Mouse (Mus musculus) T-helper 17 cell (primary cell): Measurements from ENCODE around the gene Rrp7a.

ENCODE experiments used
- in situ Hi-C, 2 experiments: fragments of 300-600 bp; cut with MboI, MseI; formaldehyde crosslinking; loops; 1 replicate in 1 of 2; 2 replicates in 1 of 2; pipeline ENCODE4 v1.15.1; 2025; ENCODE audit warnings: high pct_unique_total_duplicates in 2 of 2

Gene Rrp7a

DNA sequence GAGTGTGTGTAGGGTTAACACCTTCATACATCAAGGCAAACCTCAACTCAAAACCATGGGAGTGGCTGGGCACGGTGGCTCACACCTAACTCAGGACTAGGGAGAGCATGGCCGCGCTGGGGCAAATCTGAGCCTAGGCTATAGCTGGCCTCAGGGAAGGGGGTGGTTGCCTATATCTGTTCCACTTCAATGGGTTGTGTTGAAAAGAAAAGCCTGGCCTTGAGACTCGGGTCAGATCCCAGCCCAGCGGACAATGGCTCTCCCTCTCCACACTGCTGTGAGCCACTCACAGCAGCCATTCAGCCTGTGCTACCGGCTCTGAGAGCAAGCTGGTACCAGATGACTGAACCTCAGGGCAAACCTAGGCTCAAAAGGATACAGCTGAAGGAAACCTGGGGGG lies 7.5 kb downstream of the Rrp7a start:
- in situ Hi-C loops: loop anchor here in 1 of 2 experiments (25.0 kb wide), 2 partner anchors 1072 to 1253 kb away; partner anchors contain the start of genes Aco2, Phf5a, Samm50 and Tob2

DNA sequence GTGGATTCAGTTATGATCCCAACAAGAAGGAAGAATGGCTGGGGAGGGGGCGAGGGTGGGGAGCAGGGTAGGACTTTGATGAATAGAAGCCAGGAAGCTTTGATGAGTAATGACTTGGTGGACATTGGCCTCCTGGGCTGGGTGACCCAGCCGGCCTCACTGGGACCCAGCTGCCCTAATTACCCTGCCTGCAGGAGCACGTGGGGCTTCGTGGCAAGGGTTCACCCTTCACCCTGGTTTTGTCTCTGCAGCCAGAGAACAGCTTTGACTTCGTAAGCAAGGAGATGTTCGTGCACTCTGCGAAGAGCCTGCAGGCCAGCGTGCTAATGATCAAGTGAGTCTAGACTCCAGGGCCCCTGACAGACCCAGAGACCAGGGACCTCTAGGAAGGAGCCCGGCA lies 8.5 kb downstream of the Rrp7a start:
- in situ Hi-C loops: loop anchor here in 1 of 2 experiments (25.0 kb wide), 2 partner anchors 1073 to 1252 kb away; partner anchors contain the start of genes Aco2, Phf5a, Samm50 and Tob2

GRCm38 (mm10) chr15:83112898-83113297 lies 9.7 kb downstream of the Rrp7a start:
- in situ Hi-C loops: loop anchor here in 1 of 2 experiments (25.0 kb wide), 2 partner anchors 1074 to 1251 kb away; partner anchors contain the start of genes Aco2, Phf5a, Samm50 and Tob2

DNA sequence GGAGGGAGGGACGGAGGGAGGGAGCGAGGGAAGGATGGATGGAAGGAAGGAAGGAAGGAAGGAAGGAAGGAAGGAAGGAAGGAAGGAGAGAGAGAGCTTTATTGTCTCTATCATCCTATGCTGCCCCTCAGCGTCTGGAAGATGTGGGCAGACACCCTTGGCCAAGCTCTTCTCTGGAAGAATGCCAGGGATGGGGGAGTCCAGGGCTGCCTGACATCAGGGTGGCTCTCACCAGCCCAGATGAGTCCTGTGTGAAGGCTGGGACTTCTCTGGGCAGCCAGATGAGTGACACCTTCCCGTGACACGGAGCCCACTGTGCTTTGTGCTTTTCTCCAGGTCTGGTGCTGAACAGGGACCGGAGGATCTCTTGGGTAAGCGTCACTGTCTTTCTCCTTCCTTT lies 10.7 kb downstream of the Rrp7a start:
- in situ Hi-C loops: loop anchor here in 1 of 2 experiments (25.0 kb wide), 2 partner anchors 1075 to 1250 kb away; partner anchors contain the start of genes Aco2, Phf5a, Samm50 and Tob2

DNA sequence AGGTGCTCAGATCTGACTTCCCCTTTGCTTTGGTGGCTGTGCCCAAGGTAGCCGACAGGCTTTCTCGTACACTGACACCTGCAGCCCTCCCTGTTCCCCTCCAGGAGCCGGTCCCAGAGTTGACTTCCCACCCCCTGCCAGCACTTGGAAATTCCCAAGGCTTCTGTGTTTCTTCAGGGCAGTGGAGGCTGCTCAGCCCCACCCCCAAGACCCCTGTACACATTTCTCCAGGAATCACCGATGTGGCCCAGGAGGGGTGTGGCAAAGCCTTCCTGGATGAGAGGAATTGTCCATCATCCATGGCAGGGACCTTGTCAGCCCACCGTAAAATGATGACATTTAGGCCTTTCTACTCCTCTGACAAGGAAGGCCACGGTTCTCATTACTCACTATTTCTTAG lies 11.3 kb downstream of the Rrp7a start:
- in situ Hi-C loops: loop anchor here in 1 of 2 experiments (25.0 kb wide), 2 partner anchors 1076 to 1249 kb away; partner anchors contain the start of genes Aco2, Phf5a, Samm50 and Tob2

DNA sequence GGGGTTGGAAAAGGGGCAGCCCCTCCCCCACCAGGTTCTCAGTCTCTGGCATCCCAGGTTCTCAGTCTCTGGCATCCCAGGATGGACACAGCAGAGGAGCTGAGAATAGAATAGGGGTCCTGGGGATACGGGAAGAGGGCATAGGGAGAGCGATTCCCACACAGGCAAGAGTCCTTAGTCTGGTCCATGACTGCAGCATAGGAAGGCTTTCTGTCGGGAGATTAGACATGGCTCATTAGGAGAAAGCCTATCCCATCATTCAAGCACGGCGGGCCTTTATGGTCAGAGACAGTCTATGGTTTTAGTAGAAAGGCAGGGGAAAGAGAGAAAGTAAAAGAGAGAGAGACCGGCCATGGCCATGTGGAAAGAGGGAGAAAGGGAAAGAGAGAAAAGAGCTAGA lies 14.8 kb downstream of the Rrp7a start:
- in situ Hi-C loops: loop anchor here in 1 of 2 experiments (25.0 kb wide), 2 partner anchors 1079 to 1246 kb away; partner anchors contain the start of genes Aco2, Phf5a, Samm50 and Tob2

- in situ Hi-C loops: loop anchor here in 1 of 2 experiments (25.0 kb wide), 2 partner anchors 1081 to 1244 kb away; partner anchors contain the start of genes Aco2, Phf5a, Samm50 and Tob2
These were observed 16.2 kb downstream of the Rrp7a start for GRCm38 (mm10) chr15:83106426-83106825.

GRCm38 (mm10) chr15:83103111-83103510 lies 19.5 kb downstream of the Rrp7a start:
- in situ Hi-C loops: loop anchor here in 1 of 2 experiments (25.0 kb wide), 2 partner anchors 1084 to 1241 kb away; partner anchors contain the start of genes Aco2, Phf5a, Samm50 and Tob2

- in situ Hi-C loops: loop anchor here in 1 of 2 experiments (25.0 kb wide), 2 partner anchors 1087 to 1238 kb away; partner anchors contain the start of genes Aco2, Phf5a, Samm50 and Tob2
These were observed 22.3 kb downstream of the Rrp7a start for GRCm38 (mm10) chr15:83100332-83100662.

DNA sequence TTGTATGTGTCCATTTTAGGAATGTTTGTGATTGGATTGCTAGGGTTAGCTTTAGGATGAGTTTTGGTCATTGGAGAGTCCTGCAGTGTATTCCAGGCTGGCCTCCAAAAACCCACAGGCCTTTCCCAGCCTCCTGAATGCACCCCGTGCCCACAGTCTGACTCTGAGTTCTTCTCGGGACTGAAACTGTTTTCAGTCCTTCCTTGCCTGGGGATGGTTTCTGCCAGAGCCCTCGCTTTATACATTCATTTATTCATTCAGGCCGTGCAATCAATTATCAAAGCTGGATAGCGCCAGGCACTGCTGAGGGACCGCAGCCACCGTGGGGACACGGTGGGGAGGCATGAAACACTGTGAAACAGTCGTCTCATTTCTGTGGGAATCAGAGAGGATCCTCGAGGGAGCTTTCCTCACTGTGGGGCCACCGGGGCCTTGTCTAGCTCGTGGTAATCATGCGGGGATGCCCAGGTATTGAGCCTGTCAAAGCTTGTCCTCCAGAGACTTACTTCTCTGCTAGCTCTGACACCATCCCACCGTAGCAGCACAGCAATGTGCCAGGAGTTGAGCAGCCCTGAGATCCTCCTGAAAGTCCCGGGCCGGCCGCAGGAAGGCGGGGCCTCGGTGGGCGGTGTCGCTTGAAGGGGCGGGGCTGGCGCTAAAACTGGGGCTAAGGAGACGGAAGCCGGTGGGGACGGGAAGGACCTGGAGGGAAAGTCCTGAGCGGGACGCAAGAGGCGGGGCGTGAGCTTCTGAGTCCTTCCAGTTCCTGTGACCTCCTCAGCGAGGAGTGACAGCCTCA lies 22.9 kb downstream of the Rrp7a start:
- in situ Hi-C loops: loop anchor here in 1 of 2 experiments (25.0 kb wide), 2 partner anchors 1088 to 1237 kb away; partner anchors contain the start of genes Aco2, Phf5a, Samm50 and Tob2

- in situ Hi-C loops: no loop called here
These were observed 26.7 kb downstream of the Rrp7a start for GRCm38 (mm10) chr15:83095950-83096349.

GRCm38 (mm10) chr15:83093687-83094086 lies 28.9 kb downstream of the Rrp7a start:
- in situ Hi-C loops: no loop called here

- in situ Hi-C loops: no loop called here
These were observed 31.7 kb downstream of the Rrp7a start for GRCm38 (mm10) chr15:83090874-83091273.

DNA sequence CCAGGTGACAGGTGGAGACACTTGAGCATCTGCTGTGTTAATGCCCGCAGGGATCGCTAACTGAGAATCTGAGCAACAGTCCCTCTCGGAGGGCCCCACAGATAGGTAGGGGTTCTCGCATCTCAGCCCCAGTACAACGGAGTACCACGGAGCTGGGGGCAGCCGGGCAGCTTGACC lies 33.3 kb downstream of the Rrp7a start, which contains the start of gene Serhl:
TSS of gene Serhl (plus strand) at position 78 of the 177 bp plus-strand sequence.
- in situ Hi-C loops: no loop called here

- in situ Hi-C loops: no loop called here
These were observed 33.8 kb downstream of the Rrp7a start for GRCm38 (mm10) chr15:83088495-83089428.

DNA sequence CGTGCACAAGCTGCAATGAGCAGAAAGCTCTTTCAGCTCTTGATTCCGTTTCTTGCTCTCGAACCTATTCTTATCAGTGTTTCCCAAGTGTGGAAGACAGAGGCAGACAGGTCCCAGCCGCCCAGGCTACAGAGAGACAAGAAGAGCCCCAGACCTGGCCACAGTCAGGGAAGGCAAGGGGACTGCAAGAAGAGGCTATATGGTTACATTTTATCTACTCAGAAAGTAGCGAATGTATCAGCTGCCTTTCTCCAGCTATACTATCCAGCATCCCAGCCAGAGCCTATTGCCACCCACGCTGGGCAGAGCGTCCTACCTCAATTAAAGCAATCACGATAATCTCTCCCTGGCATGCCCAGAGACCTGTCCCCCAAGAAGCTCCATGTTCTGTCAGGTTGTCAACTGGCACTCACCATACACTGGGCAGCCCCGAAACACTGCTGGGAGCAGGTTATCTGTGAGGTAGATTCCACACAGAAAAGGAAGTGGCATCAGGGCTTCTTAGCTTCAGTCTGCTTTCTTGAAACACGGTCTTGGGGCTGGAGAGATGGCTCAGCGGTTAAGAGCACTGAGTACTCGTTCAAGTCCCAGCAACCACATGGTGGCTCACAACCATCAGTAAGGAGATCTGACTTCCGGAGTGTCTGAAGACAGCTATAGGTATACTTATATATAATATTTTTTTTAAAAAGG lies 35.8 kb downstream of the Rrp7a start:
- in situ Hi-C loops: no loop called here

DNA sequence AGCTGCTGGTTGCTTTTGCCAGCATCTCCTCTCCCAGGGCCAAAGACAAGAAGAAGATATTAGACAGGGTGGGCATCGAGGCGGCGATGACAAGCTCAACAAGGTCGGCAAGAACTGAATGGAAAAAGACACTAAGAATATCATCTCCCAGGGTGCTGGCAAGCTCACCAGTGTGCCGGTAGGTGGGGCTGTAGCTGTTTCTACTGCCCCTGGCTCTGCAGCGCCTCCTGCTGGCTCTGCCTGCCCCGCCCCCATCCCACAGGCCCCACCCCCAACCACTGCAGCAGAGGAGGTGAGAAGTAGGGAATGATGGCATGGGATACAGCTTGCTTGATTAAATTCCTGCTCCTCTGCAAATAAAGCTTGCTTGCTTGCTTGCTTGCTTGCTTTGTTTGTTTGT lies 36.7 kb downstream of the Rrp7a start:
- in situ Hi-C loops: no loop called here

GRCm38 (mm10) chr15:83084022-83084640 lies 38.5 kb downstream of the Rrp7a start:
- in situ Hi-C loops: no loop called here

- in situ Hi-C loops: no loop called here
These were observed 39.1 kb downstream of the Rrp7a start for GRCm38 (mm10) chr15:83083530-83083929.
